Mouse (Mus musculus): ENCODE measurements around the gene Retreg2. TPM values are rescaled to one million over a fixed set of nuclear protein-coding genes. Genes with fewer than 3 reads are reported as not detected.

Gene Retreg2
- total and polyA plus RNA-seq, 2 experiments = 77.6 to 284 TPM

DNA sequence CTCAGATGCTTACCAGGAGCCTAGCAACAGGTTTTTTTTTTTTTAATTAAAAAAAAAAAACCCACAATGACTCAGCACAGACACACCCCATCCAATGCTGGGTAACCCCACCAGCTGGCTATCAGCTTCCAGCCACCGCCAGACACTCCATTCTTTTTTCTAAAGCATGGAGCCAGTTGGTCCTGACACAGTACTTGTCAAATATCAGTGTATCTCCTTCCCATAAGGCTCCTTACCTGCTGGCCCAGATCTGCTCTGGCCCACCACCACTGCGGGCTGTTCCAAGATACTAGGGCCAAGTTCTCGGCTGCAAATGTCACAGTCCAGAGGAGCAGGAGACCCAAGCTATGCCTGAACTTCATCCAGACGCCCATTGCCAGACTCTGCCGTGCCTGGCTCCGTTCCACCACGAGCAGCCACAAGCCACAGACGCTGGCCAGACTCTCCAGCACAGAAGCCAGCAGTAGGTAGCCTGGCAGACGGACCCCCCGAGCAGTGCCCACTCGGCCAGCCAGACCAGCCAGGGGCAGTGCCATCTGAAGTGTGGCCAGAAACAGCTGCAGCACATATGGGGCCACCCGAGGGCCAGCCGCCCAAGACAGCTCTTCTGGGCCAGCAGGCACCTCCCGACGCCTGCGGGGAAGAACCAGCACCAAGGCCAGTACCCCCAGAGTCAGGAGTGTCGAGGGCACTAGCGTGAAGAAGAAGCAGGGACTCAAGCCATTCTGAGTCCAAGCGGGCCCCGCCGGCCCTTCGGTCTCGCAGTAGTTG, 36.9 kb downstream of the Retreg2 start:
- WGBS = 3% methylated on average over 23 of the region's 23 CpGs
- no peak for TF ChIP-seq CTCF (IDR thresholded peaks at IDR 0.05; ENCODE audit: low read depth, low read length)
- no peak for TF ChIP-seq POLR2A (IDR thresholded peaks at IDR 0.05; ENCODE audit: extremely low read depth, insufficient read depth, low read length)
- H3K27ac ChIP-seq (replicated peaks; ENCODE audit: insufficient read depth, low read depth, low read length) = peak overlapping the region; percentile 76
- H3K79me2 ChIP-seq (ENCODE audit: control insufficient read depth, insufficient read depth, low read length) = no peaks in the 10 kb centered on the region
- H3K9ac ChIP-seq (ENCODE audit: low read depth, low read length) = peak overlapping the region; percentile 89
- peaks cover 28% of the 10 kb centered on the region for H3K36me3 ChIP-seq (ENCODE audit: control insufficient read depth, insufficient read depth, low read length)
- peak; percentile 78 for DNase-seq (ENCODE audit: extremely low read depth, low read depth, low spot score)
- no peaks in the 10 kb centered on the region for H3K27me3 ChIP-seq (ENCODE audit: control insufficient read depth, insufficient read depth, low read length)
- H3K4me1 ChIP-seq (ENCODE audit: control insufficient read depth, insufficient read depth, low read length) = peaks cover 5% of the 10 kb centered on the region; the same call in 1 of the 2 replicates
- peak overlapping the region; percentile 95 for H3K4me3 ChIP-seq (ENCODE audit: insufficient read depth, low read depth, low read length)

DNA sequence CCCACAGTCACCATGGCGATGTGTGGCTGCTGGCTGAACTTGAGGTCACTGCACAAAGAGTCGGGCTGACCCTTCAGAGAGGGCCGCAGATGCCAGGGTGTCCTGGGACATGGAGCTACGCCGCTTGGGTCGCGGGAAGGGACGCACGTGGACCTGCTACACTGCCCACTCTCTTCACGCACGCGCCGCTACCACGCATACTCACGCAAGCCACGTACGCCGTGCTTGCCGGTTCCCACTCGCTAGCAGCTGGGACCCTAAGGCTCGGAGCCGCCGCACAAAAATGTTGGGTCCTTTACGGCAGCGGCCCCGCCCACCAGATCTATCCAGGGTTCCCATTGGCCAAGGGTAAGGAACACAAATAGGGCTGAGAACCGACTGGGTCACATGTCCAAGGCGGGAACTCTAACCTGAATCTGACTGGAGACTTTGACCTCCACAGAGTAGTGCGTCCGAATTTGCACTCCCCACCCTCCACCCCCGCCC, 37.6 kb downstream of the Retreg2 start, which contains the start of gene Abcb6:
Gene Abcb6, minus strand, starts transcription at position 288 of the 486 bp plus-strand sequence.
- peak; percentile 94 for DNase-seq (ENCODE audit: extremely low read depth, low read depth, low spot score)
- H3K4me1 ChIP-seq (ENCODE audit: control insufficient read depth, insufficient read depth, low read length) = peaks cover 5% of the 10 kb centered on the region; the same call in 1 of the 2 replicates
- H3K27me3 ChIP-seq (ENCODE audit: control insufficient read depth, insufficient read depth, low read length) = no peaks in the 10 kb centered on the region
- under 1% methylated on average over 31 of the region's 31 CpGs for WGBS
- peak within 1 kb of the TSS; percentile 89 for H3K9ac ChIP-seq (ENCODE audit: low read depth, low read length)
- peak within 1 kb of the TSS; percentile 95 for H3K4me3 ChIP-seq (ENCODE audit: insufficient read depth, low read depth, low read length)
- peaks cover 30% of the 10 kb centered on the region for H3K36me3 ChIP-seq (ENCODE audit: control insufficient read depth, insufficient read depth, low read length)
- peak within 1 kb of the TSS; percentile 76 for H3K27ac ChIP-seq (replicated peaks; ENCODE audit: insufficient read depth, low read depth, low read length)
- H3K79me2 ChIP-seq (ENCODE audit: control insufficient read depth, insufficient read depth, low read length) = no peaks in the 10 kb centered on the region
- TF ChIP-seq POLR2A (IDR thresholded peaks at IDR 0.05; ENCODE audit: extremely low read depth, insufficient read depth, low read length) (peak; percentile 72), CTCF (IDR thresholded peaks at IDR 0.05; ENCODE audit: low read depth, low read length) (no peak)

- H3K4me3 ChIP-seq (ENCODE audit: insufficient read depth, low read depth, low read length) = no peak overlapping the region
Measured at GRCm38 (mm10) chr1:75180741-75181140, 38.2 kb downstream of the Retreg2 start.

DNA sequence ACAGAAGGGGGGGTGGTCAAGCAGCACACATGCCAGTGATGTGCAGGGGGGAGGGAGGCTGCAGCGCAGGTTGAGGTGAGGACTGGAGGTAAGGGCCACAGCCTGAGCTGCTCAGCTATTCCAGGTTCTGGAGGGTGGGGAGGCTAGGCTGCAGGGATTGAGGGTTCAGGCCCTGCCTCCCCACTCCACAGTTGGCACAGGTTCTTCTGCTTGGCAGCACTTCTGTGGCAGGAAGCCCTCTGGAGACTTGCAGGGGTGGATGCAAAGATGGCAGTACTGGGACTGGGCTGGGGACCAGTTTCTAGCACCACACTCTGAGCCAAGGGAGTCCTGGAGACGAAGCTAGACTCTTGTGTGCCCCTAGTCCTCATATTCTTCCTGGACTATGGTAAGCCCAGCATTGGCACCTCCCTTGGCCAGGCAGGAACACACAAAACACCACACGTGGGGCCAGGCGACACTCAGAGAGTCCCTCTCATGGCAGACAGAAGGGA, 38.8 kb downstream of the Retreg2 start:
- Histone ChIP-seq H3K36me3 (ENCODE audit: control insufficient read depth, insufficient read depth, low read length) (peaks cover 26% of the 10 kb centered on the region), H3K27ac (replicated peaks; ENCODE audit: insufficient read depth, low read depth, low read length) (no peak overlapping the region), H3K79me2 (ENCODE audit: control insufficient read depth, insufficient read depth, low read length) (no peaks in the 10 kb centered on the region), H3K4me1 (ENCODE audit: control insufficient read depth, insufficient read depth, low read length) (peaks cover 5% of the 10 kb centered on the region; the same call in 1 of the 2 replicates), H3K4me3 (ENCODE audit: insufficient read depth, low read depth, low read length) (no peak overlapping the region), H3K9ac (ENCODE audit: low read depth, low read length) (no peak overlapping the region), H3K27me3 (ENCODE audit: control insufficient read depth, insufficient read depth, low read length) (no peaks in the 10 kb centered on the region)
- DNase-seq (ENCODE audit: extremely low read depth, low read depth, low spot score) = no peak
- WGBS = 90% methylated on average over 4 of the region's 4 CpGs
- no peak for TF ChIP-seq CTCF (IDR thresholded peaks at IDR 0.05; ENCODE audit: low read depth, low read length)
- no peak for TF ChIP-seq POLR2A (IDR thresholded peaks at IDR 0.05; ENCODE audit: extremely low read depth, insufficient read depth, low read length)

More at GRCm38 (mm10) chr1:75180741-75181140, 38.2 kb downstream of the Retreg2 start:
- H3K9ac ChIP-seq (ENCODE audit: low read depth, low read length) = no peak overlapping the region
- H3K36me3 ChIP-seq (ENCODE audit: control insufficient read depth, insufficient read depth, low read length) = peaks cover 29% of the 10 kb centered on the region
- no peak overlapping the region for H3K27ac ChIP-seq (replicated peaks; ENCODE audit: insufficient read depth, low read depth, low read length)
- H3K27me3 ChIP-seq (ENCODE audit: control insufficient read depth, insufficient read depth, low read length) = no peaks in the 10 kb centered on the region
- H3K4me1 ChIP-seq (ENCODE audit: control insufficient read depth, insufficient read depth, low read length) = peaks cover 5% of the 10 kb centered on the region; the same call in 1 of the 2 replicates
- H3K79me2 ChIP-seq (ENCODE audit: control insufficient read depth, insufficient read depth, low read length) = no peaks in the 10 kb centered on the region
- 41% methylated on average over 7 of the region's 7 CpGs for WGBS
- TF ChIP-seq POLR2A (IDR thresholded peaks at IDR 0.05; ENCODE audit: extremely low read depth, insufficient read depth, low read length) (no peak), CTCF (IDR thresholded peaks at IDR 0.05; ENCODE audit: low read depth, low read length) (no peak)
- no peak for DNase-seq (ENCODE audit: extremely low read depth, low read depth, low spot score)

DNA sequence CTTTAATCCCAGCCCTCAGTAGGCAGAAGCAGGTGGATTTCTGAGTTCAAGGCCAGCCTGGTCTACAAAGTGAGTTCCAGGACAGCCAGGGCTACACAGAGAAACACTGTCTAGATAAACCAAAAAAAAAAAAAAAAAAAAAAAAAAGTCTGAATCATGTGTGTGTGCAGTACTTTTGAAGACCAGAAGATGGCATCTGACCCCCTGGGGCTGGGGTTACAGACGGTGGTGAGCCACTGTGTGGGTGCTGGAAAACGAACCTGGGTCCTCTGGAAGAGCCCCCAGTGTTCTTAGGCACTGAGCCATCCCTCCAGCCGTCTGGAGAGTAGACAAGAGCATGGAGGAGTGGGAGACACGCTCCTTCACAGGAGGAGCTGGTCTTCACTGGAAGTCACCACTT, 39.6 kb downstream of the Retreg2 start:
- Histone ChIP-seq H3K9ac (ENCODE audit: low read depth, low read length) (no peak overlapping the region), H3K79me2 (ENCODE audit: control insufficient read depth, insufficient read depth, low read length) (no peaks in the 10 kb centered on the region), H3K36me3 (ENCODE audit: control insufficient read depth, insufficient read depth, low read length) (peaks cover 23% of the 10 kb centered on the region), H3K4me3 (ENCODE audit: insufficient read depth, low read depth, low read length) (no peak overlapping the region), H3K27ac (replicated peaks; ENCODE audit: insufficient read depth, low read depth, low read length) (no peak overlapping the region), H3K4me1 (ENCODE audit: control insufficient read depth, insufficient read depth, low read length) (peaks cover 5% of the 10 kb centered on the region; the same call in 1 of the 2 replicates), H3K27me3 (ENCODE audit: control insufficient read depth, insufficient read depth, low read length) (no peaks in the 10 kb centered on the region)
- TF ChIP-seq POLR2A (IDR thresholded peaks at IDR 0.05; ENCODE audit: extremely low read depth, insufficient read depth, low read length) = no peak
- TF ChIP-seq CTCF (IDR thresholded peaks at IDR 0.05; ENCODE audit: low read depth, low read length) = peak; percentile 29; the same call in 1 of the 2 replicates
- no peak for DNase-seq (ENCODE audit: extremely low read depth, low read depth, low spot score)
- WGBS = 74% methylated on average over 4 of the region's 4 CpGs

Data from liver, adult 2 months (tissue).